Mouse (Mus musculus) midbrain, embryonic 11.5 days (tissue): Measurements from ENCODE around the gene Lrrc75b. TPM values are rescaled to one million over a fixed set of nuclear protein-coding genes. Genes with fewer than 3 reads are reported as not detected.

Experiments
- ATAC-seq: fragments of 200-750 bp; cut with Nextera tagmentation; 2 replicates; pipeline ENCODE4 v1.8.0; 2017; ENCODE audit warnings: moderate TSS enrichment, moderate library complexity; ENCODE audit not compliant: low FRiP score
- DNase-seq: peaks from one replicate; pipeline ENCODE4 v3.0.0; 2015; ENCODE audit warnings: low spot score; ENCODE audit errors: missing footprints
- H3K27ac ChIP-seq: fragments of 300-500 bp; sonication (generic); 2 replicates; pipeline ENCODE4 v1.5.1; 2014; ENCODE audit warnings: low read depth, low read length
- H3K27me3 ChIP-seq: fragments of 300-500 bp; sonication (generic); 2 replicates; pipeline ENCODE4 v1.6.1; 2014; ENCODE audit warnings: mild to moderate bottlenecking, low read length, moderate library complexity, mixed read lengths; ENCODE audit not compliant: control insufficient read depth, insufficient read depth
- H3K36me3 ChIP-seq: fragments of 300-500 bp; sonication (generic); 2 replicates; pipeline ENCODE4 v1.6.1; 2014; ENCODE audit warnings: mild to moderate bottlenecking, low read length, moderate library complexity, mixed read lengths; ENCODE audit not compliant: control insufficient read depth, insufficient read depth
- H3K4me1 ChIP-seq: fragments of 300-500 bp; sonication (generic); 2 replicates; pipeline ENCODE4 v1.6.1; 2014; ENCODE audit warnings: low read length; ENCODE audit not compliant: control insufficient read depth, insufficient read depth
- H3K4me2 ChIP-seq: fragments of 300-500 bp; sonication (generic); 2 replicates; pipeline ENCODE4 v1.6.1; 2014; ENCODE audit warnings: mild to moderate bottlenecking, moderate library complexity
- H3K4me3 ChIP-seq: fragments of 300-500 bp; sonication (generic); 2 replicates; pipeline ENCODE4 v1.5.1; 2014; ENCODE audit warnings: low read depth, low read length
- H3K9ac ChIP-seq: fragments of 300-500 bp; sonication (generic); 2 replicates; pipeline ENCODE4 v1.6.1; 2014; ENCODE audit warnings: low read length
- H3K9me3 ChIP-seq: fragments of 300-500 bp; sonication (generic); 2 replicates; pipeline ENCODE4 v1.6.1; 2016; ENCODE audit warnings: low read length; ENCODE audit not compliant: control insufficient read depth
- WGBS: fragments of 180-500 bp; shearing (Covaris S2); extraction: QIAGEN DNeasy Blood & Tissue Kit; methylation state at CpG from one replicate; pipeline ENCODE4 v1.1.7; 2014; 5-methylcytosine and 5-hydroxymethylcytosine counted together
- polyA plus RNA-seq: library from polyadenylated mRNA; unstranded; fragments of >200 nt; fragmentation: Nextera tagmentation; extraction: Ambion mirVana; gene quantifications from 2 replicates; pipeline ENCODE4 v1.2.1, GENCODE M21; 2014

The Lrrc75b gene
- polyA plus RNA-seq, 1 experiment from 2014 or later, result 3.3 TPM

DNA sequence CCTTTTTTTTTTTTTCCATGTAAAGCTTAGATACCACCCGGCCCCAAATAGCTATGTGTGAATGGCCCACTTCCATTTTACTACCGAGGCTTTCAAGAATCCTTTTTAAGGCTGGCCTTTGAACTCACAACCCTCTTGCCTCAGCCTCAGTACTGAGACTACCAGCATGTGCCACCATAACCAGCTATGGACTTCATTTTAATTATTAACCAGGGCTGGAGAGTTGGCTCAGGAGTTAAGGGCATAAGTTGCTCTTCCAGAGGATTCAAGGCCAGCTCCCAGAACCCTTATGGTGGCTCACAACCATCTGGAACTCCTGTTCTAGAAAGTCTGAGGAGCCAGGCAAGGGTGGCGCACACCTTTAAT is 55.0 kb downstream of the Lrrc75b start:
- Histone ChIP-seq H3K9me3 (no peaks in the 10 kb centered on the region), H3K4me3 (no peak overlapping the region), H3K36me3 (peaks cover 18% of the 10 kb centered on the region), H3K4me2 (no peak overlapping the region), H3K27me3 (no peaks in the 10 kb centered on the region), H3K4me1 (no peaks in the 10 kb centered on the region), H3K27ac (no peak overlapping the region), H3K9ac (no peak overlapping the region)
- WGBS, result 81% methylated on average over 3 of the region's 3 CpGs
- no peak for DNase-seq
- no peak for ATAC-seq

DNA sequence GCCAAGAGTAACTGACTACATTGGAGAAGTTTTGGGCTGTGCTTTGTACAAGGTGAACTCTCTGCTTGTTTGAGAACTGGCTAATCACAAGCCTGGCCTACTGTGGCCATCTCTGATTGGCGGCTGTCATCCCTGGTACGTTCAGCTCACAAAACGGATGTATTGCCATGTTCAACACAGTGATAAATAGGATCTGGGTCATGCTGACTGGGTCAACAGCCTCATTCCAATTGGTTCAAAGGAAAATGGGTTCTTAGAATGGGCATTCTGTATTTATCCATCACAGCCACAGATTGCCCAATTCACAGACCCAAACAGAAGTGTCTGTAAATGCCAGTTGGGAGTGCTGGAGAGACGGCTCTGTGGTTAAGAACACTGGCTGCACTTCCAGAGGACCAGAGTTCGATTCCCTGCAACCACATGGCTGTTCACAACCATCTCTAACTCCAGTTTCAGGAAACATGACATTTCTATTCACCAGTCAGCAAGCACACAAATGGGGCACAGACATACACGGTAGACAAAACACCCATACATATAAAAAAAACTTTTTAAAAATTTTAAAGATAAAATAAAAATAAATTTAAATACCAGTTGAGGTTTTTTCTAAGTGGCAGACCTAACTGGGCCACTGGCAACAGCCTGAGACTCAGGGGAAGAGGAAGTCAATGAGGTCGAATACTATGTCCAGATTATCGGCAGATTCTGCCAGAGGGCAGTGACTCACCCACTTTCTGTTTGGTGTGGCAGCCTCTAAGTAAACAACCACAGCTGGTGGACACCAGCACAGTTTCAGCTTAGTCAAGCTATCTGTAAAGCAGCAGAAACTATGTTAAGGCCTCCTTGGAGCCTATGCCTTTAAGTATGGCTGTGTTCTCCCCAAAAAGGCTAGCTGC is 55.6 kb downstream of the Lrrc75b start:
- ATAC-seq, result no peak
- no peak overlapping the region for H3K9ac ChIP-seq
- no peak for DNase-seq
- H3K4me2 ChIP-seq, result no peak overlapping the region
- no peaks in the 10 kb centered on the region for H3K27me3 ChIP-seq
- peaks cover 12% of the 10 kb centered on the region for H3K36me3 ChIP-seq
- no peak overlapping the region for H3K27ac ChIP-seq
- no peaks in the 10 kb centered on the region for H3K9me3 ChIP-seq
- H3K4me1 ChIP-seq, result no peaks in the 10 kb centered on the region
- no peak overlapping the region for H3K4me3 ChIP-seq
- WGBS, result 94% methylated on average over 8 of the region's 8 CpGs

DNA sequence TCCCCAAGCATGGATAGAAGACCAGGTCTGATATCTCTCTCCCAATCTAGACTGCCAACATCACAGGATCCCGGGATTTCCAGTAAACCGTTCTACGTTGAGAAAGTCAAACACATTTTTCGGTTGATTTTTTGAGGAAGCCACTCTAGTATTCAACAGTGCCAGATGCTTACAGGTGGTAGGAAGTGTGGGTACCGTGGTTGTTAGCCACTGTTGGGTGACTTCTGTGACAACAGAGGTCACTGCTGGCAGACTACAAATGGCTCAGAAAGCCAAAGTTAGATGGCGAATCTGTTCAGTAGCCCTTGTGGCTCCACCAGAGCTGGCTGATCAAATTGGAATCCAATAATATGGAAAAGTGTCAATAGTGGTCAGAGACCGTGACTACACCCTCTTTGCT is 56.4 kb downstream of the Lrrc75b start:
- no peak for ATAC-seq
- no peaks in the 10 kb centered on the region for H3K27me3 ChIP-seq
- H3K9me3 ChIP-seq, result no peaks in the 10 kb centered on the region
- peak; percentile 49 for DNase-seq
- H3K4me1 ChIP-seq, result no peaks in the 10 kb centered on the region
- no peak overlapping the region for H3K4me3 ChIP-seq
- no peak overlapping the region for H3K27ac ChIP-seq
- 94% methylated on average over 7 of the region's 7 CpGs for WGBS
- no peak overlapping the region for H3K4me2 ChIP-seq
- peaks cover 6% of the 10 kb centered on the region for H3K36me3 ChIP-seq
- no peak overlapping the region for H3K9ac ChIP-seq

DNA sequence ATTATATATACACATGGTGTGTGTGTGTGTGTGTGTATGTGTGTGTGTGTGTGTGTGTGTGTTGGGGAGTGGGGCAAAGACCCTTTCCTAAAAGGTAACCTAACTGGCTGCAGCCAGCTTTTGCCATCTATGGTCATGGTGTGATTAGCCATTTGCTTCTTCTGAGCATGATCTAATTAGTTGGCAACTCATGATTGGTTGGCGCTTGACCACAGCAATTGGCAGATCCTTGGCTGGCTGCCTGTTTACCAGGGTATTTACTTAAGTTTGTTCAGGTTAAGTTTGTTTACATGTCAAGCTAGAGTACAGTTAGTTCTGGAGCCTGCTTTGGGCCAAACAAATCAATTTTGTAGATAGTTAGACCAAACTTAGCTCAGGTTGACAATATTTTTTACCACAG is 58.5 kb downstream of the Lrrc75b start:
- 100% methylated on average over 1 of the region's 1 CpGs for WGBS
- ATAC-seq, result no peak
- H3K27ac ChIP-seq, result no peak overlapping the region
- no peaks in the 10 kb centered on the region for H3K9me3 ChIP-seq
- no peak overlapping the region for H3K4me3 ChIP-seq
- H3K4me1 ChIP-seq, result no peaks in the 10 kb centered on the region
- peak; percentile 73 for DNase-seq
- H3K4me2 ChIP-seq, result no peak overlapping the region
- H3K36me3 ChIP-seq, result no peaks in the 10 kb centered on the region
- no peak overlapping the region for H3K9ac ChIP-seq
- no peaks in the 10 kb centered on the region for H3K27me3 ChIP-seq

DNA sequence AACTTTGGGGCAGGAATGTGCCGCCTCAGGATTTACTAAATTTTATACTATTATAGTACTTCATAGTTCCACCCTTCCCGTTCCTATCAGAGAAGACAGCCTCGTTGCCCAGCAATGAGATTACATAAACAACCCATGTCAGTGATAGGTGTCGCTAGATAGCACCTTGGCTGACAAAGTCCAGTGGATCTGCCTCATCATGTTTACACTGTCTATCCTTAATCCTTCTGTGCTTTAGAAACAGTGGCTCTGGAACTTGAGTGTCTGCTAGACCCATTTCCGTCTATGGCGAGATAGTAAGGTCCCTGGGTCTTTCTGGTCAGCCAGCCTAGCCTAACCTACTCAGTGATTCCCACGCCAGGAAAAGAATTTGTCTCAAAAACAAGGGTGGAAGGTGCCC is 59.8 kb downstream of the Lrrc75b start:
- DNase-seq, result no peak
- 77% methylated on average over 7 of the region's 7 CpGs for WGBS
- no peaks in the 10 kb centered on the region for H3K27me3 ChIP-seq
- H3K4me1 ChIP-seq, result no peaks in the 10 kb centered on the region
- no peak overlapping the region for H3K4me3 ChIP-seq
- no peaks in the 10 kb centered on the region for H3K36me3 ChIP-seq
- H3K27ac ChIP-seq, result no peak overlapping the region
- no peak for ATAC-seq
- H3K4me2 ChIP-seq, result no peak overlapping the region
- H3K9me3 ChIP-seq, result no peaks in the 10 kb centered on the region
- no peak overlapping the region for H3K9ac ChIP-seq

Other genes starting within 250 kb of the Lrrc75b start
- 2.8 and 4.0 TPM in 2 replicates for gene Adora2a, start 243.5 kb downstream of the Lrrc75b start, polyA plus RNA-seq
- gene Upb1, start 159.2 kb downstream of the Lrrc75b start, polyA plus RNA-seq, result not detected in 2 replicates
- 199 and 208 TPM in 2 replicates for gene Snrpd3, start 42.8 kb downstream of the Lrrc75b start, polyA plus RNA-seq
- 27.8 and 36.0 TPM in 2 replicates for gene Gucd1, start 42.4 kb downstream of the Lrrc75b start, polyA plus RNA-seq
- gene Ggt1, start 1.3 kb upstream of the Lrrc75b start, polyA plus RNA-seq, result 1.5 and 2.1 TPM in 2 replicates
- 0.25 and 0.29 TPM in 2 replicates for gene Ggt5, start 29.0 kb upstream of the Lrrc75b start, polyA plus RNA-seq
- 1.2 and 1.6 TPM in 2 replicates for gene Susd2, start 83.7 kb upstream of the Lrrc75b start, polyA plus RNA-seq
- gene Cabin1, start 204.0 kb upstream of the Lrrc75b start, polyA plus RNA-seq, result 28.7 and 31.6 TPM in 2 replicates
- gene Ddt, start 213.1 kb upstream of the Lrrc75b start, polyA plus RNA-seq, result 89.8 and 94.7 TPM in 2 replicates
- not detected in 2 replicates for gene Gm20441, start 220.6 kb upstream of the Lrrc75b start, polyA plus RNA-seq
- gene Gstt3, start 221.1 kb upstream of the Lrrc75b start, polyA plus RNA-seq, result 1.0 and 1.2 TPM in 2 replicates
- gene Gstt1, start 238.3 kb upstream of the Lrrc75b start, polyA plus RNA-seq, result 4.9 and 6.1 TPM in 2 replicates